Mouse (Mus musculus): ENCODE measurements around the gene Kdm5a.

The Kdm5a gene

DNA sequence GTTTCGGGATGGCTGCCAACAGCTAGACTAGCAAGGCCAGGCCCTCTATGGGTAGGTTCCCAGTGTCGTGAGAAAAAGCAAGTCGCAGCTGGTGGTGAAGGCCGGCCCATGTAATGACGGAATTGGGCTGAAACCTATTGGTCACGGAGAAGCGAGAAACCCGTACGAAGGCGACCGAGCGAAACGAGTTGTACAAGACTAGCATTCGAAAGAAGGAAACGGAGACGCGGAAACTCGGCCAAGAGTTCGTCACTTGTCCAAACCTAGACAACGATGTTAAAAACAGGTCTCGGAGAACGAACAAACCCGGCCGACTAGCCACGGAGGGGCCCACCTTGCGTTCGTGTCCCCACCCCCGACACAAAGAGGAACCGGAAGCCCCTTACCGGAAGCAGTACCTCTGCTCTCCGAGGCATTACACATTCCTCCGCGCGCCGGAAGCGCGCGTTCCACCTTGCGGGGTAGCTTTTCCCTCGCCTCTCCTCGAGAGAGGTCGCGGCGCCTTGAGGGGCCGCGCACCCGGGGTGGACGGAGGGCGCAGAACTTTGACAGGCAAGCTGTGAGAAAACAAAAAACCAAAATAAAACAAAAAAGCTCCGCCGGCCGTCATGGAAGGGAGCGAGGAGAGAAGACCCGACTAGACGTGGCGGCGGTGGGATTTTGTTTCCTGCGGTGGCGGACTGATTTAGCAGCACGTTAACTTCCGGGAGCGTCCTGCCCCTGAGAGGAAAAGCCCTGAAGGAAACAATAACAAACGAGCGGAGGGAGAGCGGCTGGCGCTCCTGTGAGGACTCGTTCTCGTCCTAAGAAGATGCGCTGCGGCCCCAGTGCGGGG is at the start of gene Kdm5a, which contains the start of gene Ccdc77:
Gene Kdm5a (plus strand): TSS at position 437 of the 835 bp plus-strand sequence.
Gene Ccdc77 (minus strand): TSS at position 687 of the 835 bp plus-strand sequence.
- DNase-seq: peak; percentile 93 to 96

DNA sequence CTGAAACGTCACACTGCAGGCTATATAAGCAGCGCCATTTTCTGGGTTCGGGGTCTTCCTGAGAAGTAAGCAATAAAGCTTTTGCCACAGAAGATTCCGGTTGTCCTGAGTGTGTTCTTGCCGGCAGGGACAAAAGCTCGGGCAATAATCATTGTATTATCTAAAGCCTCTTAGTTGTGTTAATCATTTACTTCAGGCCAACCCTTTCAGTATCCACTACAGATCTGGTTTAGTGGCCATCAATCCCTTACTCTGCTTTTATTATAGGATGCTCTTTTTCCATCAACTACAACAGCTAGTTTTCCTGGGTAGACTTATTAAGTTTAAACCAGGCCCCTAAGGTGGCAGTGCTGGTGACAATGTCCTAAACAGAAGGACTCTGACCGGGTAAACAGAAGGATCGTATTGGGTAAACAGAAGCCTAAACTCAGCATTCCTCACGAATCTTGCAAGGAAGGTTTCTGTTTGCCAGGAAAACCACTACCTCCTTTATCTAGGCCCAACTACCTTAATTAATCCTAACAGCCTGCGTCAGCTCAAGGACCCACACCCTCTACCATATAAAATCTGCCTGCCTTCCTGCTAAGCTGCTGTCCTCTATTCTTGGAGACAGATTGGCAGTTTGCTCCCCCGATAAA is 45.5 kb upstream of the Kdm5a start:
- DNase-seq: no peak

DNA sequence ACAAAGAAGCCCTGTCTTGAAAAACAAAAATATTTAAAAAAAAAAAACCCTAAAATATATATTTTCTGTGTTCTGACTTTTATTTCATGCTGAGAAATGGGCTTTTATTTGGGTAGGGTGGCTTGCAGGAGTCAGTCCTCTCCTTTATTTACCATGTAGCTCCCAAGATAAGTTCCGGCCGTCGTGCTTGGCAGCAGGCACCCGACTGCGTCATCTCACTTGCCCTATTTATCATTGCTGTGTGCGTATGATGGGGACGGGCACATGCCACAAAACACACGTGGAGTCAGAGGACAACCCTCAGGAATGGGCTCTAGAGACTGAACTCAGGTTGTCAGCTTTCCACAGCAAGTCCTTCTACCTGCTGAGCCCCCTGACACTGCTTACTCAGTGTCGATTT is 44.8 kb upstream of the Kdm5a start:
- DNase-seq: no peak

DNA sequence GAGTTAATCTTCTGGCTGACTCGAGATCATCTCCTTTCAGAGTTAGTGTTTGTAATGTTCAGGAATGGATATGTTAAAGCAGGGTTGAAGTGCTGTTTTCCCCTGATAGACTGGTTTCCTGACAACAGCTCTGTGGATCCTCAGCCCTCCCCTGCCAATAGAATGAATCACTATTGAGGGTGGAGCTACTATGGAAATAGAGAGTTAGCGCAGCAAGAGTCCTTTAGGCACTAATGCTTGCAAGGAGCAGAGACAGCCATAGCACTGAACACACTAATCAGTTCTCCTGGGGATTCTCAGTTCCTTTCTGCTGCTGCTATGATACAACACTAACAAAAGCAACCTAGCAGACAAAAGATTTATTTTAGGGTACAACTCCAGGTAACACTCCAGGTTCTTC is 43.6 kb upstream of the Kdm5a start:
- DNase-seq: no peak

DNA sequence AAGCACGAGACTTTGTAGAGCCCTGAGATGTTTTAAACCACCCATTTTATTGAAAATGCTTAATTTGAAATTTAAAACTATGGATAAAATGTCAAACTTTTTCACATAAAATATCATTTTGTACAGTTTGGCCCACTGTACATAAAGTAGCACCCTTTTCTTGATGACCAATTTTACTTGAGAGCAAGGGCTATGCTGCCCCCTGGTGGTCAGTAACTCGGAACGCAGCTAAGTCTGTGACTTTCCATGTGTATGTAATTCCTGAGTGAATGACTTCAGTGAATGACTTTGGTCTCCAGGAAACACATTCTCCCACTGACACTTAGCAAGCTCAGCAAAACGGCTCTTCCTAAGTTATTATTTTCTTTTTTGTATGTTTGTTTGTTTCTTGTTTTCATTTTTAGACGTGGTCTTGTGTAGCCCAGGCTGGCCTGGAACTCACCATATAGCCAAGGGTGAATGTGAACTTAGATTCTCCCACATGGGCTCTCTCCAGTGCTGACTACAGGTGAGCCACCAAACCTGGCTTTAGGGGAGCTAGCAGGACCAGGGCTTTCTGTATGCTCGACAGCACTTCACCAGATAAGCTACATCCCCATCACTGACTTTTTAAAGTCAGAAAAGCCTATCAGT is 39.5 kb upstream of the Kdm5a start:
- peak; percentile 73 to 80 for DNase-seq

DNA sequence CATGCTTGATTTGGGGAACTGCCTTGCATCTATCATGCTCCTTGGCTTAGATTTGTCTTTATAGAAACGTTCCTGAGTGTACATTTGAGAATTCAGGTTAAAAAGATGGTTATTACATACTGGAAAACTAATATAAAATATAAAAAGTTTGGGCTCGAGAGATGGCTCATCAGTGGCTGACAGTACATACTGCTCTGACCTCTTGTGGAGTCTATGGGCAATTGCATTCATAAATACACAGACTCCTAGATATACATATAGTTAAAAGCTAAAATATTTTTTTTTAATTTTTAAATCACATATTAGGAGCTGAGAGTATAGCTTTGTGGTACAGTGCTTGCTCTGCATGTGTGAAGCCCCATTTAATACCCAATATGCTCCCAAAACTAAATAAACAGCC is 31.6 kb upstream of the Kdm5a start:
- no peak for DNase-seq

DNA sequence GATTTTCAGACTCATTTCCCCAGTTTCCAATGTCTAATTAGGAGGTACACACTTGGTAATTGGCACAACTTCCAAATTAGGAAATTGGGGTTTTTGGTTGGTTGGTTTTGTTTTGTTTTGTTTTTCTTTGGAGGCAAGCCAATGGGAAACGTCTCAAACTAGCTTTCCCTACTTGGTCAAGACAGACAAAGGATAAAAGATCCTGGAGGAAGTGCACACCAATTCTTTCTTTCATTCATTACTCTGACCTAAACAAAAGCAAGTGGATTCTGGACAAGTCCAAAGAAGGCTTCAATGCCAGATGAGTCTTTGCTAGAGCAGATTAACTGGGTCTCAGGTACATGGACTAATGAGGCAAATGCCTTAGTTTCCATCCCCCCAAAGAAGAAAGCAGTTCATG is 19.9 kb upstream of the Kdm5a start:
- DNase-seq: no peak

DNA sequence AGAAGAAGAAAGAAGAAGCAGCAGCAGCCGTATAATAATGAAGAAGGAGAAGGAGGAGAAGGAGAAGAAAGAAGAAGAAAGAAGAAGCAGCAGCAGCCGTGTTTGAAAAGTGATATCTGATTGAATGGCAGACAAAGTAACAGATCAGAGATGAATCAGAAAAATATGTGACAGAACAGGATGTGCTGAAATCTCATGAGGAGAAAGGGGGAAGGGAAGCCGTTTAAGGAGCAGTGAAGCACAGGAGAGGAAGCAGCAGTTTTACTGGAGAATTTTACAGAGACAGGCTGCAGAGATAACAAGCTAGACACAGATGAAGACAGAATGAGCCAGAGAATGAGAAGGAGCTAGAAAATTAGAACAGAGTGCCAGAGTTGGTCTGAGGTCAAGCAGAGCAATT is 14.9 kb upstream of the Kdm5a start:
- DNase-seq: no peak

DNA sequence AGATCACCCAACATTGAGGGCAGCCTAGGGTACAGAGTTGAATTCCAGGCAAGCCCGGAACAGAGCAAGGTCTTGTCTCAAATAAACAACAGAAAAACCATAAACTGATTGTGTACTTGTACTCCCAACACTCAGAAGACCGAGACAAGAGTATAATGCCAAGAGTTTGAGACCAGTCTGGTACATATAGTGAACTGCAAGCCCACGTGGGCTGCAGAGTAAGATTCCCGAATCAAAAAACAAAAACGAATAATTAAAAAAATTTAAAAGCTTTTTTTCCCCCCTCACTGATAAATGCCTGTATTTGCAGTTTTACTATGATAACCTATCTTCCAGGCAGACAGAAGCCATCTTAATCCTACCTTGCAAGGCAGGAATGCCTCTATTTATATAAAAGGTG is 7.4 kb upstream of the Kdm5a start:
- DNase-seq: no peak

DNA sequence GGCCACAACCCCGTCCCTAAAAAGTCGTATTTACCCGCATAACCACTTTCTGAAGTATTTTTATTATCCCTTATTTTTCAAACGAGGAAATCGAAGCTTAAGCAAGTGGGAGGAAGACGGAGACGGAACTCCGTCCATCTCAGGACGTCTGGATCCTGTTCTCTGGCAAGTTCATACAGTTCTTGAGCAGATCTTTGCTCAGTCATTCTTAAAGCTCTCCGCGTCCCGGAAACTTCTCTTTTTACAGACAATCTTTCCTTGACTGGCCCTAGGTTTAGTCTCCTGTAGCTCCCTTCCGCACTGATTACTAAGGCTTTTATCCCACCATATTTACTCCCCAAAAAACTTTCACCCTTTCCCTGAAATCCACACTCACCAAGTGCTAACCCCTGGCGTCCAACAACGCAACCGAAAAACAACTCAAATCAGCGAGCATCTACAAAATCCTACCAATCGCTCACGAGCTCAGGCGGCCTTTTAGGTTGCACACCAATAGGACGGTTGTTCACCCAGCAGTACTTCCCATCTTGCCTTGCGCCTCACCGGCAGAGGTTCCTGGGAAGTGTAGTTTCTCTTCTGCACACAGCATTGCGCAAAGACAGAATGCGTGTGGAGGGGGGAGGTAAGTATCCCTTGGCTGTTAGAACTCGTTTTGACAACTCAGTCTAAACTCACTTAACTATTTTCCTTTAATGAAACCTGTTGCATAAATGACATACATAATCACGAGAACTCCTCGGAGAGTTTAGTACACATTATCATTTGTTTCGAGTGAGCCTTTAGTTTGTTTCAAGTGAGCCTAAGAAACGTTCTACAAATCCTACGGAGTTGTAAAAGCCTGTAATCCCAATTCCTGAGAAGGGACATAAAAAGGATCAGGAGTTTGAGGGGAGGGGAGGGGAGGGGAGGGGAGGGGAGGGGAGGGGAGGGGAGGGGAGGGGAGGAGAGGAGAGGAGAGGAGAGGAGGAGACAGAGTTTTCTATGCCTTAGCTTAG is 6.7 kb upstream of the Kdm5a start:
- peak; percentile 82 to 90 for DNase-seq

DNA sequence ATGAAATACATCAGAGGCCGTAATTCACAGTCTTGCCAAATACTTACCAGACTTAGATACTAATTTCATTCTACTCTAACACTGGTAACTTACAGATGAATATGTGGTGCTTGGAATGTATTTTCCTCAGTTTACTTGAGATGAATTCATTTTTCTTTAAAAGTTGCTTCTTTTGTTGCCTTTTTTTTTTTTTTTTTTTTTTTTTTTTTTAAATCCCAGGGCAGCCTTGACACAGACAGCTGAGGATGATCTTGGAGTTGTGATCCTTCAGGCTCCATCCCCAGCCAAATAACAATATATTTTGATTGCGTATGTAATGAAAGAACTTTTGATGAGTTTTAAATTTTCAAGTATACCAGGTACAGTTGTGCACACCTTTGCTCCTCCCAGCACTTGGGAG is 1.8 kb upstream of the Kdm5a start:
- DNase-seq: no peak

DNA sequence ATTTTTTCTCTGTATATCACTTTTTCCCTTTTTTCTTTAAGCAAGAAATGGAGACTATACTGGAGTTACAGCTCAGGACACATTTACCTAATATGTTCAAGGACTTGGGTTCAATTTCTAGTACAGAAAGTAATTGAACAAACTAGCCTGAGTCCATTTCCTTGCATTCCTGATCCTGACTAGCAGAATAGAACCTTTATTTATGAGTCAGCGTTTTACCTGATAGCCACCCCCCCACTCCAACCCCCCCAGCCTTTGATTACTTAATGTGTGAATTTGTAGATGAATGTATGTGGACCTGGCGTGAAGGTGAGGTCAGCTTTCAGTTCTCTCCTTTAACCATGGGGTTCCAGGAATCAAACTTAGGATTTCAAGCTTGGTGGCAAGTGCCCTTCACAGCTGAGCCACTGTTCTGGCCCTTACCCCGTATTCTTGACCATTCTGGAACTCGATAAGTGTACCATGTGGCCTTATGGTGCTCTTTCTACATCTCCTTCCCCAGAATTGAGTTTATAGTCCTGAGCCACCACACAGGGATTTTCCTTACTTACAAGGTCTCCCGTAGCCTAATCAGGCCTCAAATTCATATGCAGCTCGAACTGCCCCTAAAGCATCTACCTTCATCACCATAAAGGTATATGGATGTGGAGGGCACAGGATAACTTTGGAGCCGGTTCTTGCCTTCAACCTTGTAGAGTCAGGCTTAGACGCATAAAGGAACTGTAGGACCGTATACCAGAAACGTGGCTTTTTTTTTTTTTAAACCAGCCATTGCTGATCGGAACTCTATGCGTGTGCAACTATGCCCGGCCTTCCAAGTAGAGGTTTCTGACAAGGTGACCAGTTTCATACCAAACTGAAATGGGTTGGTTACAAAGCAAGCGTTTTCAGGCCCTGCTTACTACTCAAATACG is 893 bp upstream of the Kdm5a start:
- DNase-seq: peak in 1 of 2 experiments; percentile 2

DNA sequence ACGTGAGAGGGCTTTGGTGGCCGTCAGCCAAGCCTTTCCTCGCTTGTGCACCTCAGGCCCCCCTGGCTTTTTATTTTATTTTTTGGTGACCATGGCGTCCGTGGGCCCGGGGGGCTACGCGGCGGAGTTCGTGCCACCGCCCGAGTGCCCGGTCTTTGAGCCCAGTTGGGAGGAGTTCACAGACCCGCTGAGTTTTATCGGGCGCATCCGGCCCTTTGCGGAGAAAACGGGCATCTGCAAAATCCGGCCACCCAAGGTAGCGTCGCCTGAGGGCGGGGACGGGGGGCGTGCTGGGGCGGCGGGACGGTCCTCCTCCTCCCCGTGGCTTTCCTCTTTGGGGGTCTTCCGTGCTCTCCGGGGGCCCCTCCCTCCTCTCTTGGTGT is 590 bp downstream of the Kdm5a start:
- DNase-seq: no peak

DNA sequence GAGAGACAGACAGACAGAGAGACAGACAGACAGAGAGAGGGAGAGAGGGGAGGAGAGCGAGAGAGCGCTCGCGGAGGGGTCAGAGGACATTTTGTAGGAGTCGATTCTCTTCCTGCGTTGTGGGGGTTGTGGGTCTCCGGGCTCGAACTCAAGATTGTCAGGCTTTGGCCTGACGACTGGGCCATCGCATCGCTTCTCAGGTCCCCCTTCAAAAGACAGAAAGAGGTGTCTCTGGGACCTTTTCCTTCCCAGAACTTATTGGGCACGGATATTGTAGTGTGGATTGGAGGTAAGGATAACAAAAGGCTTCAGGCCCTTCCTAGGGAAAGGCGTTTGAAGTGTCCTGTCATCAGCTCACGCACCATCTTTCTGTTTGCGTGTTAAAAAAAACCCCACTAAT is 1.1 kb downstream of the Kdm5a start:
- peak; percentile 21 to 33 for DNase-seq

DNA sequence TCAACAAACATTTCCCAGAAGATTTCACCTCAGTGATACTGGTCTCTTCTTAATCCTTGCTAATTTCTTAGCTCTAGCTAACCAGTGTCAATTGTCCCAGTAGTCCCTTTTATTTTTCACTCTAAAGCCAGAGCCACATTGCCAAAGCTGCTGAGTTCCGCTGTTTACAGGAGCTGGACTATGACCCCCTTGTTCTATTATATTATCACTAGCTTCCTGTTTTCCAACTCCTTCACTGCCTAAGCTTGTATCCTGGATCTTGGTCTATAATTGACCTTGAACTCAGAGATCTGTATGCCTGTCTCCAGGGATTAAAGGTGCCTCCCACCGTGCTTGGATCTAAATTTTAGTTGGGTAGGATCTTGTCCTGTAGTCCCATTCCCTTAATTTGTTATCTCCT is 12.8 kb downstream of the Kdm5a start:
- no peak for DNase-seq

DNA sequence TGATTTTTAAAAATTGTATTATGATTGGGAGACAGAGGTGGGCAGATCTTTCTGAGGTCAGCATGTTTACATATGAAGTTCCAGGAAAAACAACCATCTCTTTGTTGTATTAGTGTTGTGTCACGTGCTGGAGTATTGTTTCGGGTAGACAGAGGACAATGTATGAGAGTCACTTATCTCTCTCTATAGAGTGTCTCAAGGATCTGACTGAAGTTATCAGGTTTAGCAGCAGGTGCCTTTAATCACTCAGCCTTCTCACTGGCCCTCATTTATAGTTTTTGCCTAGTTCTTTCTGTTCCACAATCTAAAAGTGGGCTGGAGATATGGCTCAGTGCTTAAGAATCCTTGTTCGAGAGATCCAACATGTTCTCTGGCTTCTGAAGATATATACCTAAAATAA is 26.1 kb downstream of the Kdm5a start:
- DNase-seq: no peak

DNA sequence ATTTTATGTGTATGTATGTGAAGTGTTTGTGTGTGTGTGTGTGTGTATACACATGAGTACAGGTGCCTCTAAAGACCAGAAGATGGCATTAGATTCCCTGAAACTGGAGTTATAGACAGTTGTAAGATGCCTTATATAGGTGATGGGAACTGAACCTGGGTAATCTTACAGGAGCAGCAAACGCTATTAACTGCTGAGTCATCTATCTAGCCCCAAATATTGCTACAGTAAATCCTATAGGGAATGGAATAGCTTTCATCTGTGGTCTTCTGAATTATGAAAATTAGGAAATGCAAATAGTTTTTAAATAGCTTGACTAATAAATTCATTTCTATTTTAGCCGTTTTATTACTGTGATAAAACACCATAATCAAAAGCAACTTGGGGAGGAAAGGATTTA is 28.9 kb downstream of the Kdm5a start:
- DNase-seq: no peak

DNA sequence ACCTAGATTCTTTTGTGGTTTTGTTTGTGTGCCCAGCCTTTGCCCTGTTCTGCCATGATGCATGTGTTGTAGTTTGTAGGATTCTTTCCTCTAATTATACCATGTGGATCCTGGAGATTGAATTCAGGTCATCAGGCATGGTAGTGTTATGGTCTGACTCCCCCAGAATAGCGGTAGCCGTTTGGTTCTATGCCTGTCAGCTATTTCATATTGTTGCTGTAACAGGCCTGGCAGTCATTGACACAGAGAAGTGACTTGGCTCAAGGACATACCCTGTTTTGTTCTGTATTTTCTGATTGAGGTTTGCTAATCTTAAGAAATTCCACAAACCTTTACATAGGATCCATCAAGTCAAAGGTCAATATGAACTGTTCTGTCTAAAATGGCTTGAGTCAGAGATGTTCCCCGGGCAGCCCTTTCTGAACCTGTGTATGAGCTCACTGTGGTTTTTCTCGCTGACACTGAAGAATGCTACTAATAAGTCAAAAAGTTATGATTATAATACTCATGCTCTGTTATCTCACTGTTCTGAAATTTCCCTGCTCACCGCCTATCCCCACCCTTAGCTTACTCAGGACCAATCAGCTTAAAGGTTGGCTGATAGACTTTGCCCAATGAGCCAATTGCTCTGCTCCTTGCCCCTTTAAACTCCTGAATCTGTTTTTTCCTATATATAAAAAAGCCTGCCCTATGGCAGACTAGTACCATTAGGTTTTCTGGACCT is 31.9 kb downstream of the Kdm5a start:
- DNase-seq: no peak

DNA sequence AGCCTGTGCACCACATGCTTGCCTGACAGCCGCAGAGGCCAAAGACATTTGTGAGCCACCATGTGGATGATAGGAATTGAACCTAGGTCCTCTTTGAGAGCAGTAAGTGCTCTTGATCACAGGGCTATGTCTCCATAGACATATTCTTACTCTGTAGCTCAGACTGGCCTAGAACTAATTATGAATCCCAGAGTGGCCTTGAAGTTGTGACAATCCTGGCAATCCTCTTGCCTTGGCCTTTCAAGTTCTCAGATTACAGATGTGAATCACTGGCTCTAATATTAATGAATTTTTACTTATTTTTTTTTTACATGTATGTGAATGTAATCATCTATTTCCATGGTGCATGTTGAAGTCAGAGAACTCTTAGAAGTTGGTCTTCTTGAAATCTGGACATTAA is 40.0 kb downstream of the Kdm5a start:
- no peak for DNase-seq

DNA sequence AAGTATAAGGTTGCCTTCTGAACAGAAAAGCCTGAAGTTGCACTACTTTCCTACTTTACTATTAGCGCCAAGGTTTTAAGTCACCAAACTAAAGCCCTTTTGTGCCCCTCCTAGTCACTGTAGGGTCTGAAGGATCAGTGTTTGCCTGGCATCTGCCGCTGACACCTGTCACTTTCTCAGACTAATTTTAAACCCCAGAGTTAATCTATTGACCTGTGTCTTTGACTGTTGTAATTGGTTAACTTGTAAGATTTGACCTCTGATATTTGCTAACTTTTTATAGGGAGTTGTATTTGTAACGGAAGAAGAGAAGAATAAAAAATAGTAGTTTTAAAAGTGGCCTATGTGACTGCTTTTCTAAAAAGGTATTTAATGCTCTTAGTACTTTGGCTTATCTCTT is 74.2 kb downstream of the Kdm5a start:
- DNase-seq: no peak

DNA sequence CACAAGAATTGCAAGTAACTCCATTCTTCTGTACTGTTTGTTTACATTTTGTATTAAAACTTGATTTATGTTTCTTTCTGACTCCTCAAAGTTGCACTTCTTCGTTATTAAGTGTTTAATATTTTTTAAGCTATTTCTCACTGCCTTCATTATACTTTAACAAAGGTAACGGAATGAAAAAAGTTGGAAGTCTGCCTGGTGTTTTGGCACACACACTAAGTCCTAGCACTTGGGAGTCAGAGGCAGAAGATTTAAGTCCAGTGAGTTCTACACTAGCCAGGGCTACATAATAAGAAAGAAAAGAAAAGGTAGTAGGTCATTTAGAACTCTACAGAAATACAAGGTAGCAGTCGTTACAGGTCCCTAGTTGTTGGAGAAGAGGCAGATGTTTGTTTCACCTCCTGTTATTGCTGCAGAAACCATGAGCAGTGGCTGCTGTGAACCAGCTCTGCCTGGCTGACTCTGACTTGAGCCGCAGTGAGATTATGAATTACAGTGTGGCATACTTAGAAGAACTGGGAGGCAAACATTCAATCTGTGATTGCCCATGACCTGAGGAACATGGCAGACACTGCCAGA is 78.3 kb downstream of the Kdm5a start:
- DNase-seq: no peak

Data from kidney, postnatal 4 days (tissue).